Mouse (Mus musculus) limb, embryonic 14.5 days (tissue): ENCODE data around the gene Prkn. TPM values are rescaled to one million over a fixed set of nuclear protein-coding genes. Genes with fewer than 3 reads are reported as not detected.

Source experiments
- ATAC-seq: fragments of 200-750 bp; cut with Nextera tagmentation; 2 replicates; pipeline ENCODE4 v1.8.0; 2017; ENCODE audit warnings: low read depth, moderate number of reproducible peaks, moderate TSS enrichment; ENCODE audit not compliant: low FRiP score
- DNase-seq: peaks from one replicate; pipeline ENCODE4 v3.0.0-alpha.2; 2015; ENCODE audit warnings: low spot score
- H3K27ac ChIP-seq: fragments of 300-500 bp; sonication (generic); replicated peaks from 2 replicates; pipeline ENCODE4 v1.5.1; 2014; ENCODE audit warnings: low read depth, mild to moderate bottlenecking, low read length, moderate library complexity, mixed read lengths
- H3K27me3 ChIP-seq: fragments of 300-500 bp; sonication (generic); 2 replicates; pipeline ENCODE4 v1.6.1; 2014; ENCODE audit warnings: low read length, mixed read lengths; ENCODE audit not compliant: control insufficient read depth, insufficient read depth
- H3K36me3 ChIP-seq: fragments of 300-500 bp; sonication (generic); 2 replicates; pipeline ENCODE4 v1.6.1; 2014; ENCODE audit warnings: mild to moderate bottlenecking, low read length, moderate library complexity, mixed read lengths; ENCODE audit not compliant: control insufficient read depth, insufficient read depth
- H3K4me1 ChIP-seq: fragments of 300-500 bp; sonication (generic); 2 replicates; pipeline ENCODE4 v1.6.1; 2014; ENCODE audit warnings: antibody characterized with exemption, low read length, mixed read lengths; ENCODE audit not compliant: control insufficient read depth, insufficient read depth
- H3K4me2 ChIP-seq: fragments of 300-500 bp; sonication (generic); replicated peaks from 2 replicates; pipeline ENCODE4 v1.6.1; 2014; ENCODE audit warnings: low read depth, mild to moderate bottlenecking, low read length, moderate library complexity; ENCODE audit not compliant: severe bottlenecking
- H3K4me3 ChIP-seq: fragments of 300-500 bp; sonication (generic); replicated peaks from 2 replicates; pipeline ENCODE4 v1.5.1; 2014; ENCODE audit warnings: low read length
- H3K9ac ChIP-seq: fragments of 300-500 bp; sonication (generic); 2 replicates; pipeline ENCODE4 v1.6.1; 2014; ENCODE audit warnings: mild to moderate bottlenecking, low read depth, low read length, moderate library complexity; ENCODE audit not compliant: severe bottlenecking
- H3K9me3 ChIP-seq: fragments of 300-500 bp; sonication (generic); 2 replicates; pipeline ENCODE4 v1.6.1; 2016; ENCODE audit warnings: low read length; ENCODE audit not compliant: control insufficient read depth
- POLR2A ChIP-seq: fragments of 200-500 bp; IDR thresholded peaks from 2 replicates; pipeline ENCODE4 v1.8.0; 2012; ENCODE audit warnings: inconsistent platforms, mild to moderate bottlenecking, moderate library complexity, borderline replicate concordance; ENCODE audit not compliant: insufficient read depth, insufficient read length; ENCODE audit errors: extremely low read depth
- WGBS: fragments of 180-500 bp; shearing (Covaris S2); extraction: QIAGEN DNeasy Blood & Tissue Kit; methylation state at CpG from one replicate; pipeline ENCODE4 v1.1.7; 2014; 5-methylcytosine and 5-hydroxymethylcytosine counted together
- polyA plus RNA-seq, 2 experiments: library from polyadenylated mRNA; depleted of rRNA in 1 of 2; stranded (reverse) in 1 of 2; unstranded in 1 of 2; fragments of >200 nt; fragmentation: Nextera tagmentation in 1 of 2; extraction: Ambion mirVana in 1 of 2; gene quantifications; 2 replicates each; pipeline versions ENCODE4 v1.2.1 to v1.2.3; 2012 to 2014

The Prkn gene
- polyA plus RNA-seq, 2 experiments: 2.3 to 2.7 TPM

GRCm38 (mm10) chr17:11639786-11640185 is 799.6 kb downstream of the Prkn start:
- Histone ChIP-seq H3K4me2 (no peak overlapping the region), H3K36me3 (no peaks in the 10 kb centered on the region), H3K4me3 (no peak overlapping the region), H3K9ac (no peak overlapping the region), H3K27ac (no peak overlapping the region), H3K4me1 (no peaks in the 10 kb centered on the region), H3K9me3 (no peaks in the 10 kb centered on the region), H3K27me3 (no peaks in the 10 kb centered on the region)
- TF ChIP-seq POLR2A: no peak
- ATAC-seq: no peak
- no peak for DNase-seq
- 79% methylated on average over 5 of the region's 5 CpGs for WGBS

DNA sequence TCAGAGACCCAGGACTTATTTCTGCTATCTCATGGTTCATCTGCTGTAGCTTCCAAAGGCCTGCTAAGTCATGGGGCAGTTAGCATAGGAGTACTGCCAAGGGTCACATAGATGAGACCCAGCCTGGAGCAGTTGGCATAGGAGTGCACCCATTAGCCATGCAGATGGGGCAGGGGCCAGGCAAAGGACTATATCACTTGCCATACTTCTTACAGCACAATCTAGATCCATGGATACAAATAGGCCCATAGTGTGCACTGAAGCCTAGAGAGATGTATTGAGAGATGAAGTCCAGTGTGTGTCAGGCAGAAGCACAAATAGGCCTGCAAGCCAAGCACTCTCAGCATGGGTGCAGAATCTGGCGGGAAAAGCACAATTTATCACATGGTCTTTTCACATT is 802.1 kb downstream of the Prkn start:
- no peaks in the 10 kb centered on the region for H3K36me3 ChIP-seq
- no peak for TF ChIP-seq POLR2A
- 72% methylated on average over 1 of the region's 1 CpGs for WGBS
- H3K9ac ChIP-seq: no peak overlapping the region
- H3K4me1 ChIP-seq: no peaks in the 10 kb centered on the region
- no peaks in the 10 kb centered on the region for H3K27me3 ChIP-seq
- no peak overlapping the region for H3K4me2 ChIP-seq
- no peak for ATAC-seq
- no peak for DNase-seq
- H3K9me3 ChIP-seq: no peaks in the 10 kb centered on the region
- H3K27ac ChIP-seq: no peak overlapping the region
- no peak overlapping the region for H3K4me3 ChIP-seq

DNA sequence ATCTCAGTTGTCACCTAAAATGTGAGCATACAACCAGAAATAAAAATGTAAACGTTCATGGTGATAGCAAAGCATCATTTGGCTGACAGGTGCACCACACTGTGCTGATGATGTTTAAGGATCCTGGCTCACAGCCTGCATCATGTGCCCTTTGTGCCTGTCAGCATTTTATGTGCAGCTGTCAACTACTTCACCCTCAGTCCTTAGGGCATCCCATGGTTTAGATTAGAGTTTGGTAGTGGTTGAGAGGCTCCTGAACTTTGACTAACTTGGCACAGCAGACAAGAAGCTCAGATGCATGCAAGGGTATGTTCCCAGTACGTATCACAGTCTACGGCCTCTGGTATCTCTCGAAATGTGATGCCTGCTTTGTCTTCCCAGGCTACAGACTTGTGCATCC is 803.8 kb downstream of the Prkn start:
- Histone ChIP-seq H3K27me3 (no peaks in the 10 kb centered on the region), H3K36me3 (no peaks in the 10 kb centered on the region), H3K9ac (no peak overlapping the region), H3K27ac (no peak overlapping the region), H3K4me3 (no peak overlapping the region), H3K9me3 (no peaks in the 10 kb centered on the region), H3K4me1 (no peaks in the 10 kb centered on the region), H3K4me2 (no peak overlapping the region)
- no peak for ATAC-seq
- 83% methylated on average over 4 of the region's 4 CpGs for WGBS
- no peak for TF ChIP-seq POLR2A
- DNase-seq: no peak

- WGBS: 88% methylated on average over 3 of the region's 3 CpGs
- Histone ChIP-seq H3K4me3 (no peak overlapping the region), H3K9ac (no peak overlapping the region), H3K27me3 (no peaks in the 10 kb centered on the region), H3K36me3 (no peaks in the 10 kb centered on the region), H3K9me3 (no peaks in the 10 kb centered on the region), H3K4me1 (no peaks in the 10 kb centered on the region), H3K4me2 (no peak overlapping the region), H3K27ac (no peak overlapping the region)
- DNase-seq: no peak
- ATAC-seq: no peak
- no peak for TF ChIP-seq POLR2A
Observed at GRCm38 (mm10) chr17:11644873-11645464, 804.8 kb downstream of the Prkn start.

- no peak overlapping the region for H3K27ac ChIP-seq
- no peak overlapping the region for H3K4me3 ChIP-seq
- no peak for ATAC-seq
Observed at GRCm38 (mm10) chr17:11656397-11656796, 816.2 kb downstream of the Prkn start.

GRCm38 (mm10) chr17:11656878-11657277 is 816.7 kb downstream of the Prkn start:
- no peaks in the 10 kb centered on the region for H3K27me3 ChIP-seq
- no peaks in the 10 kb centered on the region for H3K36me3 ChIP-seq
- no peak overlapping the region for H3K27ac ChIP-seq
- no peak overlapping the region for H3K4me3 ChIP-seq
- ATAC-seq (no peak), DNase-seq (no peak)
- H3K9me3 ChIP-seq: no peaks in the 10 kb centered on the region
- TF ChIP-seq POLR2A: no peak
- H3K9ac ChIP-seq: no peak overlapping the region
- WGBS: 84% methylated on average over 3 of the region's 3 CpGs
- no peak overlapping the region for H3K4me2 ChIP-seq
- no peaks in the 10 kb centered on the region for H3K4me1 ChIP-seq

More at GRCm38 (mm10) chr17:11656397-11656796, 816.2 kb downstream of the Prkn start:
- no peaks in the 10 kb centered on the region for H3K4me1 ChIP-seq
- H3K4me2 ChIP-seq: no peak overlapping the region
- TF ChIP-seq POLR2A: no peak
- no peak for DNase-seq
- 76% methylated on average over 5 of the region's 5 CpGs for WGBS
- no peak overlapping the region for H3K9ac ChIP-seq
- H3K9me3 ChIP-seq: no peaks in the 10 kb centered on the region
- no peaks in the 10 kb centered on the region for H3K27me3 ChIP-seq
- H3K36me3 ChIP-seq: no peaks in the 10 kb centered on the region
